Mouse (Mus musculus) testis, adult 2 months (tissue): ENCODE measurements around the gene Zbtb40.

Experiments used
- CTCF ChIP-seq: fragments of 200-500 bp; IDR thresholded peaks from 2 replicates; pipeline ENCODE4 v1.5.1; 2012; ENCODE audit warnings: low read depth, mild to moderate bottlenecking, inconsistent platforms, low read length, moderate library complexity; ENCODE audit not compliant: control insufficient read depth, insufficient read depth, insufficient replicate concordance
- POLR2A ChIP-seq: fragments of 200-500 bp; IDR thresholded peaks from 2 replicates; pipeline ENCODE4 v1.6.1; 2012; ENCODE audit warnings: low read depth, mild to moderate bottlenecking, inconsistent platforms, low read length, moderate library complexity; ENCODE audit not compliant: control insufficient read depth

GRCm38 (mm10) chr4:136960068-136960467 is 88.5 kb downstream of the Zbtb40 start:
- TF ChIP-seq CTCF = no peak
- no peak for TF ChIP-seq POLR2A
